Mouse (Mus musculus): ENCODE results near the gene Gm10354.
"Not testable (repeated sequence)": the region's sequence is repeated elsewhere in the genome, so short reads cannot be mapped to it uniquely, and the experiment has no call there.

Gm10354 gene

DNA sequence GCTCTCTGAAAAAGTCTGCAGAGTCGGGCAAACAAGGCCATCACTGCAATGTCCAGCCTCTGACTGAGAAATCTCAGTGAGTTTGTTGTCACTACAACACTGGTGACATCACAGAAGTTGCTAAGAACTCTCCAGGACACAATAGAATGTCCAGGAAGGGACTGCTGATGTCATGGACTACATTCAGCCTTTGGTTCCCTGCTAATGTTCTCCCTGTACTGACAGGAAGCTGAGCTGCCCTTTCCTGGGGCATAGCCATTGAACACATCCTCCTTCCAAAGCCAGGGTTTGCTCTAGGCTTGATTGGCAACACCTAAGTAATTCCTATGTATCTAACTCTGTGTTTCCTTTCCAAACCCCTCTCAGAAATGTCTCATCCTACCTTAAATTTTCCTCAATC lies at the start of gene Gm10354:
Gm10354 (minus strand) TSS at position 101 of the 400 bp plus-strand sequence.
- DNase-seq (ENCODE audit: low spot score) = not testable (repeated sequence)

- not testable (repeated sequence) for DNase-seq (ENCODE audit: low spot score)
Measured at GRCm38 (mm10) chr5:15024316-15024715, 45.6 kb upstream of the Gm10354 start.

GRCm38 (mm10) chr5:15020067-15020466 lies 41.3 kb upstream of the Gm10354 start:
- peak; percentile 1 for DNase-seq (ENCODE audit: low spot score)

DNA sequence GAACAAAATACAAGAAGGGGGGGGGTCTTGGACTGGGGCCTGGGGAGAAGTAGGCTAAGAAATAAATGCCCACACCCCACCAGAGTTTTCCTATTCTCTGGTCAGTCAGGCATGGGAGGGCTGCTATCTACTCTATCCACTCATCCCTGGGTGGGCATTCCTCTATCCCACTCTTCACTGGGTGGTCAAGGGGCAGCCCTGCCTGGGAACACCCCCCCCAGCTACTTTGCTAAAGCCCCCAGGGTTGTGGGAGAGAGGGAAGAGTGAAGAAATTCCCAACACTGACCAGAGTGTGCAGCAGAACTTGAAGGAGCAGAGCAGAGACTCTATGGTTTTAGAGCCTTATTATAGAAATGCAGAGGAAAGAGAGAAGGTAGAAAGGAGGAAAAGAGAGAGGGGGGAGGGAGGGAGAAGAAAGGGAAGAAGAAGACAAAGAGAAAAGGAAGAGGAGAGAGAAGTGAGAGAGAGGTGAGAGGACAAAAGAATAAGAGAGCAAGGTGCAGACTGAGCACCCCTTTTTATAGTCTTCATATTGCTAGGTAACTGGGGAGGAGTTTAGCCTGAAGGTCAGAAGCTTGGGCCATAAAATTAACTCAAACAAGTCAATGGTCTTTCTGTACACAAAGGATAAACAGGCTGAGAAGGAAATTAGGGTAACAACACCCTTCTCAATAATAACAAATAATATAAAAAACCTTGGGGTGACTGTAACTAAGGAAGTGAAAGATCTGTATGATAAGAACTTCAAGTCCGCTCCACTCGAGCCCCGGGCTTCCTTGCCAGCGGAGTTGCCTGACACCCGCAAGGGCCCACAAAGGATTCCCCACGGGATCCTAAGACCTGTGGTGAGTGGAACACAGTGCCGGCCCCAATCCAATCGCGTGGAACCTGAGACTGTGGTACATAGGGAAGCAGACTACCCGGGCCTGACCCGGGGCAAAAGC lies 32.2 kb upstream of the Gm10354 start:
- peak; percentile 0 for DNase-seq (ENCODE audit: low spot score)

GRCm38 (mm10) chr5:15006907-15007306 lies 28.2 kb upstream of the Gm10354 start:
- DNase-seq (ENCODE audit: low spot score) = peak; percentile 0

GRCm38 (mm10) chr5:15006288-15006687 lies 27.6 kb upstream of the Gm10354 start:
- peak; percentile 8 for DNase-seq (ENCODE audit: low spot score)

DNA sequence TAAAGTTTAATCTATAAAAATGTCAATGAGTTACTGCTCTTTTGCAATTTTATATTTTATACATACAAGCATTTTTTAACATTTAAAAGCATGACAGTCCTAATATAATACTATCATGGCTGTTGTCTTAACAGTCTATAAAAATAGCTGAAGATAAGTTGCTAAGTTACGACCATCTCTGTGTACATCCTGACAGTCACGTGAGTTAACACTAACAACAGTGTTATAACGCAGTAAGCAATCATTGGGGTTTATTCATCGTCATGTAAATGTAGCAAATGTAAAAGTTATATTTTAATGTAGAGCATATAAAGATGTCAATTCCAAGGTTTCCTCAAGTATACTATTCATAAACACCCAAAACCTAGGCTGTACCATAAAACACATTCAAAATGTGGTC lies 26.8 kb upstream of the Gm10354 start:
- DNase-seq (ENCODE audit: low spot score) = not testable (repeated sequence)

GRCm38 (mm10) chr5:15004569-15005562 lies 26.1 kb upstream of the Gm10354 start:
- DNase-seq (ENCODE audit: low spot score) = not testable (repeated sequence)

DNA sequence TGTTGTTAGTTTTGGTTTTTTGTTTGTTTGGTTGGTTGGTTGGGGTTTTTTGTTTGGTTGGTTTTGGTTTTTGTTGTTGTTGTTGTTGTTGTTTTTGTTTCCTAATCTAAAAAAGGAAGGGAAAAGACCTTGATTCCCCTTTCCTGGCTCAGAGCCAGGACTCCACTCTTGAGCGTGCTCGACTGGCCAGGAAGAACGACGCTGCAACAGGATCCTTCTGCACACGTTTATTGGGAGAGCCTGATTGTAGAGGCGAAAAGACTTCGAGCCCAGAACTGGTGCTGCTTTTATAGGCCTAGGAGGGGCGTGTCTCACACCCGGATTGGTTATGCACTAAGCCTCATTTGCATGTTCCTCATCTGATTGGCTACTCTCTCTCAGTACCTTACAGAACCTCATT lies 19.3 kb upstream of the Gm10354 start:
- DNase-seq (ENCODE audit: low spot score) = not testable (repeated sequence)

- not testable (repeated sequence) for DNase-seq (ENCODE audit: low spot score)
Measured at GRCm38 (mm10) chr5:14997556-14997955, 18.8 kb upstream of the Gm10354 start.

GRCm38 (mm10) chr5:14996670-14997249 lies 18.0 kb upstream of the Gm10354 start:
- not testable (repeated sequence) for DNase-seq (ENCODE audit: low spot score)

GRCm38 (mm10) chr5:14994124-14994523 lies 15.4 kb upstream of the Gm10354 start:
- DNase-seq (ENCODE audit: low spot score) = not testable (repeated sequence)

- not testable (repeated sequence) for DNase-seq (ENCODE audit: low spot score)
Measured at GRCm38 (mm10) chr5:14990375-14991158, 11.8 kb upstream of the Gm10354 start.

- not testable (repeated sequence) for DNase-seq (ENCODE audit: low spot score)
Measured at GRCm38 (mm10) chr5:14986649-14987387, 8.1 kb upstream of the Gm10354 start.

DNA sequence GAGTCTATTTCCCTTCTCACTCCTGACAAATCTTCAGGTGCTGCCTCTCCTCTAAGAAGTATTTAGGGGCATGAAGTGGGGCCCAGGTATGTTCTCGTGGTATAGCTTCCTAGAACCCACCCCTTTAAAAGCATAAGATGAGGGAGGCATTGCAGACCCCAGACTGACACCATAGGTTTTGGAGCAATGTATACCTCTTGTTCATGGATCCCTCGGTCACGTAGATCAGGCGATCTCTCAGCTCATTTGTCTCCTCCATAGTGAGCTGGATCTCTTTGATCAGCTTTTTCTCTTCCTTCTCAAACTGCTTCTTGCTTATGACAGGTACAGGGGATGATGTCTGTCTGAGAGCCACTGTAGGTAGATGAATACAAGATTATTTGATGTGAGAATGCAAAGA lies 1.4 kb downstream of the Gm10354 start:
- not testable (repeated sequence) for DNase-seq (ENCODE audit: low spot score)

DNA sequence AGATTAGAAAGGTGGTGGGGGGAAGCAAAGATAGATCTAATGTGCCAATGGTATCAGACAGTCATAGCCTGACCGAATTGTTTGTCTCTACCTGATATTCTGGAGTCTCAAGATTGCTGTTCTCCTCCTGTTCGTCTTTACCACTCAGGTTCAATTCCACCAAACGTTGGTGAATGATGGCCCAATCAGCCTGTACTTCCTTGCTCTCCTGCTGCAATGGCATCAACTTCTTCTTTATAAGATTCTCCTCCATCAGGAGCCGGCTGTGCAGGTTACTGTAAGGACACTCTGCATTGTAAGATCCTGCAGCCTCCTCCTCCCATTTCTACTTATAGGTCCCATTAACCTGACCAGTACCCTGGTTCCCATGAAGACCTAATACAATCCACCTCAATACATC lies 3.4 kb downstream of the Gm10354 start:
- DNase-seq (ENCODE audit: low spot score) = not testable (repeated sequence)

- not testable (repeated sequence) for DNase-seq (ENCODE audit: low spot score)
Measured at GRCm38 (mm10) chr5:14972841-14973240, 5.9 kb downstream of the Gm10354 start.

DNA sequence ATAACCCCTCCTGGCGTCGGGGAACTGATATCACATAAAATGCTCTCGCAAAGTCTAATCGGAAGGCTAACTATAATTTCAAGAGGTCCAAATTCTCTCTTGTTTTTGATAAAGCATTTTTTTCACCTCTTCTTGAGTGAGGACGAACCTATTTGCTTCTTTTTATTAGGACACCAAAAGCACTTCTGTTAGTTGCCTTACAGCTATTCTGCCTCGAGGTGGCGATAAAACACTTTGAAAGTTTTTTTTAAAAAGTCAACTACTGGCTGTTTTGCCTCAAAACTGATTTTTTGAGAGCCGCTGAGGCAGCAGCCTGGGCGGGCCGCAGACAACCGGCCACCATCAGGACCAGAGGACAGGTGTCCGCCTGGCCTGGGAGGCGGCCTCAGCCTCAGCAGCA lies 14.9 kb downstream of the Gm10354 start:
- not testable (repeated sequence) for DNase-seq (ENCODE audit: low spot score)

DNA sequence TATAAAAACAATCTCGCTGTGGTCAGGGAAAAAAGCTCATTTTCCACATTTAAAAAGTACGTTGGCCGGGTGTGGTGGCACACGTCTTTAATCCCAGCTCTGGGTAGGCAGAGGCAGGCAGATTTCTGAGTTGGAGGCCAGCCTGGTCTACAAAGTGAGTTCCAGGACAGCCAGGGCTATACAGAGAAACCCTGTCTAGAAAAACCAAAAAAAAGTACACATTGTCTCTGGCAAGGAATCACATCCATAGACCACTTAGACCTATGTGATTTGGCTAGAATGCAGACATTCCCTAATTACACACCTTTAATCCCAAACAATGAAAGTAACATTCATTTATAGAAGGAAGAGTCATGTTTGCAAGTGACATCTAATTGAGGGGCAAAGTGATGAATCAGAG lies 17.2 kb downstream of the Gm10354 start:
- DNase-seq (ENCODE audit: low spot score) = not testable (repeated sequence)
